Mouse (Mus musculus): ENCODE measurements around the gene Gpld1. TPM values are rescaled to one million over a fixed set of nuclear protein-coding genes. Genes with fewer than 3 reads are reported as not detected.

The Gpld1 gene
- polyA plus RNA-seq, 1 experiment from 2014 or later, result 0.56 TPM

GRCm38 (mm10) chr13:24955091-24955490 is 12.1 kb downstream of the Gpld1 start:
- no peak overlapping the region for H3K27ac ChIP-seq (ENCODE audit: low read length)
- no peak overlapping the region for H3K9ac ChIP-seq (replicated peaks; ENCODE audit: low read depth)
- H3K27me3 ChIP-seq (replicated peaks; ENCODE audit: insufficient read depth, low read length), result no peaks in the 10 kb centered on the region
- no peak overlapping the region for H3K4me3 ChIP-seq (ENCODE audit: low read depth, low read length)
- no peaks in the 10 kb centered on the region for H3K4me1 ChIP-seq (ENCODE audit: insufficient read depth, low read depth, low read length)
- no peaks in the 10 kb centered on the region for H3K9me3 ChIP-seq (ENCODE audit: low read length)
- no peak for ATAC-seq
- WGBS, result 33% methylated on average over 11 of the region's 11 CpGs
- H3K4me2 ChIP-seq (replicated peaks; ENCODE audit: low read depth, low read length), result no peak overlapping the region
- no peak for DNase-seq (ENCODE audit: low spot score)
- H3K36me3 ChIP-seq (ENCODE audit: insufficient read depth, low read length), result no peaks in the 10 kb centered on the region
- TF ChIP-seq EP300 (IDR thresholded peaks at IDR 0.05), result no peak

GRCm38 (mm10) chr13:24955500-24955899 is 12.5 kb downstream of the Gpld1 start:
- no peaks in the 10 kb centered on the region for H3K36me3 ChIP-seq (ENCODE audit: insufficient read depth, low read length)
- no peak overlapping the region for H3K9ac ChIP-seq (replicated peaks; ENCODE audit: low read depth)
- TF ChIP-seq CTCF (IDR thresholded peaks at IDR 0.05), result no peak
- TF ChIP-seq EP300 (IDR thresholded peaks at IDR 0.05), result no peak
- 12% methylated on average over 10 of the region's 10 CpGs for WGBS
- DNase-seq (ENCODE audit: low spot score) (peak; percentile 20), ATAC-seq (peak; percentile 38; the same call in 1 of the 2 replicates)
- no peak overlapping the region for H3K27ac ChIP-seq (ENCODE audit: low read length)
- no peak overlapping the region for H3K4me3 ChIP-seq (ENCODE audit: low read depth, low read length)
- H3K9me3 ChIP-seq (ENCODE audit: low read length), result no peaks in the 10 kb centered on the region
- no peaks in the 10 kb centered on the region for H3K27me3 ChIP-seq (replicated peaks; ENCODE audit: insufficient read depth, low read length)
- H3K4me2 ChIP-seq (replicated peaks; ENCODE audit: low read depth, low read length), result no peak overlapping the region
- no peaks in the 10 kb centered on the region for H3K4me1 ChIP-seq (ENCODE audit: insufficient read depth, low read depth, low read length)

GRCm38 (mm10) chr13:24958671-24959070 is 15.7 kb downstream of the Gpld1 start:
- DNase-seq (ENCODE audit: low spot score), result no peak
- no peak overlapping the region for H3K9ac ChIP-seq (replicated peaks; ENCODE audit: low read depth)
- no peak for TF ChIP-seq EP300 (IDR thresholded peaks at IDR 0.05)
- TF ChIP-seq CTCF (IDR thresholded peaks at IDR 0.05), result no peak
- no peak overlapping the region for H3K27ac ChIP-seq (ENCODE audit: low read length)
- no peaks in the 10 kb centered on the region for H3K27me3 ChIP-seq (replicated peaks; ENCODE audit: insufficient read depth, low read length)
- ATAC-seq, result no peak
- no peak overlapping the region for H3K4me3 ChIP-seq (ENCODE audit: low read depth, low read length)
- H3K4me2 ChIP-seq (replicated peaks; ENCODE audit: low read depth, low read length), result no peak overlapping the region
- WGBS, result 90% methylated on average over 11 of the region's 11 CpGs
- H3K36me3 ChIP-seq (ENCODE audit: insufficient read depth, low read length), result no peaks in the 10 kb centered on the region
- no peaks in the 10 kb centered on the region for H3K4me1 ChIP-seq (ENCODE audit: insufficient read depth, low read depth, low read length)
- no peaks in the 10 kb centered on the region for H3K9me3 ChIP-seq (ENCODE audit: low read length)

GRCm38 (mm10) chr13:24960084-24960483 is 17.1 kb downstream of the Gpld1 start:
- TF ChIP-seq CTCF (IDR thresholded peaks at IDR 0.05) (no peak), EP300 (IDR thresholded peaks at IDR 0.05) (no peak)
- ATAC-seq (no peak), DNase-seq (ENCODE audit: low spot score) (no peak)
- Histone ChIP-seq H3K4me2 (replicated peaks; ENCODE audit: low read depth, low read length) (no peak overlapping the region), H3K9ac (replicated peaks; ENCODE audit: low read depth) (no peak overlapping the region), H3K36me3 (ENCODE audit: insufficient read depth, low read length) (no peaks in the 10 kb centered on the region), H3K27me3 (replicated peaks; ENCODE audit: insufficient read depth, low read length) (no peaks in the 10 kb centered on the region), H3K4me1 (ENCODE audit: insufficient read depth, low read depth, low read length) (no peaks in the 10 kb centered on the region), H3K27ac (ENCODE audit: low read length) (no peak overlapping the region), H3K9me3 (ENCODE audit: low read length) (no peaks in the 10 kb centered on the region), H3K4me3 (ENCODE audit: low read depth, low read length) (no peak overlapping the region)
- 78% methylated on average over 3 of the region's 3 CpGs for whole genome bisulfite sequencing

- no peak for TF ChIP-seq EP300 (IDR thresholded peaks at IDR 0.05)
- no peak for TF ChIP-seq CTCF (IDR thresholded peaks at IDR 0.05)
- no peaks in the 10 kb centered on the region for H3K36me3 ChIP-seq (ENCODE audit: insufficient read depth, low read length)
- H3K9me3 ChIP-seq (ENCODE audit: low read length), result no peaks in the 10 kb centered on the region
- DNase-seq (ENCODE audit: low spot score) (no peak), ATAC-seq (no peak)
- H3K4me2 ChIP-seq (replicated peaks; ENCODE audit: low read depth, low read length), result no peak overlapping the region
- WGBS, result 83% methylated on average over 8 of the region's 8 CpGs
- no peak overlapping the region for H3K27ac ChIP-seq (ENCODE audit: low read length)
- no peak overlapping the region for H3K4me3 ChIP-seq (ENCODE audit: low read depth, low read length)
- no peak overlapping the region for H3K9ac ChIP-seq (replicated peaks; ENCODE audit: low read depth)
- H3K4me1 ChIP-seq (ENCODE audit: insufficient read depth, low read depth, low read length), result no peaks in the 10 kb centered on the region
- H3K27me3 ChIP-seq (replicated peaks; ENCODE audit: insufficient read depth, low read length), result no peaks in the 10 kb centered on the region
Observed at GRCm38 (mm10) chr13:24962119-24962518, 19.2 kb downstream of the Gpld1 start.

GRCm38 (mm10) chr13:24965130-24965845 is 22.3 kb downstream of the Gpld1 start:
- TF ChIP-seq CTCF (IDR thresholded peaks at IDR 0.05) (no peak), EP300 (IDR thresholded peaks at IDR 0.05) (no peak)

More at GRCm38 (mm10) chr13:24965130-24965845, 22.3 kb downstream of the Gpld1 start:
- Histone ChIP-seq H3K4me3 (ENCODE audit: low read depth, low read length) (peak overlapping the region; percentile 27), H3K27me3 (replicated peaks; ENCODE audit: insufficient read depth, low read length) (no peaks in the 10 kb centered on the region), H3K36me3 (ENCODE audit: insufficient read depth, low read length) (no peaks in the 10 kb centered on the region), H3K27ac (ENCODE audit: low read length) (no peak overlapping the region), H3K4me1 (ENCODE audit: insufficient read depth, low read depth, low read length) (no peaks in the 10 kb centered on the region), H3K9me3 (ENCODE audit: low read length) (no peaks in the 10 kb centered on the region), H3K4me2 (replicated peaks; ENCODE audit: low read depth, low read length) (peak overlapping the region; percentile 51), H3K9ac (replicated peaks; ENCODE audit: low read depth) (no peak overlapping the region)
- 12% methylated on average over 15 of the region's 15 CpGs for WGBS
- DNase-seq (ENCODE audit: low spot score), result peak; percentile 37
- peak; percentile 50 for ATAC-seq

All from lung, postnatal 0 days (tissue).